Mouse (Mus musculus) adrenal gland, postnatal 36 days (tissue): ENCODE results near the gene 4930447C04Rik. TPM values are rescaled to one million over a fixed set of nuclear protein-coding genes. Genes with fewer than 3 reads are reported as not detected.

ENCODE experiments used
- DNase-seq, 2 experiments: peaks; one replicate each; pipeline ENCODE4 v3.0.0; 2021; ENCODE audit warnings: mixed read lengths in 1 of 2
- total RNA-seq, 2 experiments: library from RNA; stranded (reverse); gene quantifications; 2 replicates each; pipeline ENCODE4 v1.2.3; 2021

Gene 4930447C04Rik
- total RNA-seq, 2 experiments from 2014 or later, result 0.13 to 0.26 TPM

GRCm38 (mm10) chr12:72837302-72837701 is 103.3 kb downstream of the 4930447C04Rik start:
- no peak for DNase-seq

- DNase-seq, result no peak
Measured at GRCm38 (mm10) chr12:72835518-72836015, 105.0 kb downstream of the 4930447C04Rik start.

- peak; percentile 37 to 51 for DNase-seq
Measured at GRCm38 (mm10) chr12:72834773-72835517, 105.6 kb downstream of the 4930447C04Rik start.

- peak; percentile 60 to 67 for DNase-seq
Measured at GRCm38 (mm10) chr12:72831711-72832432, 108.7 kb downstream of the 4930447C04Rik start.

Other genes starting within 250 kb of the 4930447C04Rik start
- 100 to 1,000 TPM; 276 to 324 TPM for gene Ppm1a, start 183.3 kb downstream of the 4930447C04Rik start, total RNA-seq
- gene Six6, start 882 bp downstream of the 4930447C04Rik start, total RNA-seq, result not detected
- gene Six1, start 113.1 kb upstream of the 4930447C04Rik start, total RNA-seq, result 1 to 10 TPM; 3.2 to 3.3 TPM
- gene Six4, start 172.7 kb upstream of the 4930447C04Rik start, total RNA-seq, result 1 to 10 TPM in 1 of 2 experiments, under 1 TPM in 1; 0.95 to 1.4 TPM
- gene Mnat1, start 182.9 kb upstream of the 4930447C04Rik start, total RNA-seq, result 10 to 100 TPM; 19.7 to 23.3 TPM